Mouse (Mus musculus) midbrain, embryonic 13.5 days (tissue): Measurements from ENCODE around the gene Wdr46. TPM values are rescaled to one million over a fixed set of nuclear protein-coding genes. Genes with fewer than 3 reads are reported as not detected.

Experiments used
- polyA plus RNA-seq: library from polyadenylated mRNA; unstranded; fragments of >200 nt; fragmentation: Nextera tagmentation; extraction: Ambion mirVana; gene quantifications from 2 replicates; pipeline ENCODE4 v1.2.1, GENCODE M21; 2015

Gene Wdr46
- polyA plus RNA-seq, 1 experiment from 2014 or later, result 25.7 TPM

Other genes starting within 250 kb of the Wdr46 start
- 54.4 and 55.8 TPM in 2 replicates for gene March2, start 222.0 kb upstream of the Wdr46 start, polyA plus RNA-seq
- gene Rab11b, start 180.1 kb upstream of the Wdr46 start, polyA plus RNA-seq, result 534 and 547 TPM in 2 replicates
- gene Angptl4, start 158.8 kb upstream of the Wdr46 start, polyA plus RNA-seq, result 14.3 and 17.1 TPM in 2 replicates
- 28.6 and 36.2 TPM in 2 replicates for gene Kank3, start 130.1 kb upstream of the Wdr46 start, polyA plus RNA-seq
- gene Rps28, start 116.1 kb upstream of the Wdr46 start, polyA plus RNA-seq, result 704 and 707 TPM in 2 replicates
- gene Ndufa7, start 116.1 kb upstream of the Wdr46 start, polyA plus RNA-seq, result 482 and 516 TPM in 2 replicates
- gene Cd320, start 97.6 kb upstream of the Wdr46 start, polyA plus RNA-seq, result 64.0 and 66.9 TPM in 2 replicates
- gene Gm7029, start 66.8 kb upstream of the Wdr46 start, polyA plus RNA-seq, result not detected in 2 replicates
- gene Kifc1, start 50.0 kb upstream of the Wdr46 start, polyA plus RNA-seq, result 2.9 and 3.0 TPM in 2 replicates
- gene Platr17, start 35.5 kb upstream of the Wdr46 start, polyA plus RNA-seq, result 0.40 and 0.52 TPM in 2 replicates
- 56.5 and 57.2 TPM in 2 replicates for gene Daxx, start 31.2 kb upstream of the Wdr46 start, polyA plus RNA-seq
- gene Tapbp, start 24.8 kb upstream of the Wdr46 start, polyA plus RNA-seq, result 18.1 and 19.6 TPM in 2 replicates
- 20.3 TPM in 2 replicates for gene Zbtb22, start 24.8 kb upstream of the Wdr46 start, polyA plus RNA-seq
- 49.8 and 56.9 TPM in 2 replicates for gene Rgl2, start 11.1 kb upstream of the Wdr46 start, polyA plus RNA-seq
- 193 and 195 TPM in 2 replicates for gene Pfdn6, start 317 bp upstream of the Wdr46 start, polyA plus RNA-seq
- gene B3galt4, start 10.8 kb downstream of the Wdr46 start, polyA plus RNA-seq, result 12.4 and 13.6 TPM in 2 replicates
- gene Vps52, start 15.2 kb downstream of the Wdr46 start, polyA plus RNA-seq, result 66.4 and 69.8 TPM in 2 replicates
- 918 and 949 TPM in 2 replicates for gene Rps18, start 15.3 kb downstream of the Wdr46 start, polyA plus RNA-seq
- 13.5 and 16.0 TPM in 2 replicates for gene H2-K1, start 59.7 kb downstream of the Wdr46 start, polyA plus RNA-seq
- 20.1 and 24.3 TPM in 2 replicates for gene Ring1, start 84.0 kb downstream of the Wdr46 start, polyA plus RNA-seq
- gene H2-Ke6, start 87.4 kb downstream of the Wdr46 start, polyA plus RNA-seq, result 80.5 and 91.7 TPM in 2 replicates
- gene Slc39a7, start 91.0 kb downstream of the Wdr46 start, polyA plus RNA-seq, result 176 and 180 TPM in 2 replicates
- 57.9 and 62.7 TPM in 2 replicates for gene Rxrb, start 91.2 kb downstream of the Wdr46 start, polyA plus RNA-seq
- 2.1 and 2.5 TPM in 2 replicates for gene Col11a2, start 98.8 kb downstream of the Wdr46 start, polyA plus RNA-seq
- gene H2-Oa, start 151.7 kb downstream of the Wdr46 start, polyA plus RNA-seq, result not detected in 2 replicates
- 13.1 and 15.3 TPM in 2 replicates for gene H2-DMa, start 178.9 kb downstream of the Wdr46 start, polyA plus RNA-seq
- 128 and 147 TPM in 2 replicates for gene Brd2, start 182.0 kb downstream of the Wdr46 start, polyA plus RNA-seq
- 0.14 and 0.32 TPM in 2 replicates for gene H2-DMb2, start 202.6 kb downstream of the Wdr46 start, polyA plus RNA-seq
- gene H2-DMb1, start 212.4 kb downstream of the Wdr46 start, polyA plus RNA-seq, result 0.43 TPM in 1 of 2 replicates, not detected in the other
- 0.46 and 0.57 TPM in 2 replicates for gene Tap1, start 246.9 kb downstream of the Wdr46 start, polyA plus RNA-seq
- 0.73 and 1.5 TPM in 2 replicates for gene Psmb9, start 247.1 kb downstream of the Wdr46 start, polyA plus RNA-seq